Mouse (Mus musculus) right cerebral cortex, postnatal 25 days (tissue): ENCODE measurements around the gene Sash1.

Source experiments
- DNase-seq: peaks from one replicate; pipeline ENCODE4 v3.0.0; 2022

The Sash1 gene

GRCm38 (mm10) chr10:8847974-8848373, 37.9 kb downstream of the Sash1 start:
- no peak for DNase-seq

GRCm38 (mm10) chr10:8846258-8846657, 39.6 kb downstream of the Sash1 start:
- DNase-seq = no peak

- DNase-seq = no peak
Observed at GRCm38 (mm10) chr10:8845230-8845770, 40.6 kb downstream of the Sash1 start.

GRCm38 (mm10) chr10:8839956-8840355, 45.9 kb downstream of the Sash1 start:
- no peak for DNase-seq

DNA sequence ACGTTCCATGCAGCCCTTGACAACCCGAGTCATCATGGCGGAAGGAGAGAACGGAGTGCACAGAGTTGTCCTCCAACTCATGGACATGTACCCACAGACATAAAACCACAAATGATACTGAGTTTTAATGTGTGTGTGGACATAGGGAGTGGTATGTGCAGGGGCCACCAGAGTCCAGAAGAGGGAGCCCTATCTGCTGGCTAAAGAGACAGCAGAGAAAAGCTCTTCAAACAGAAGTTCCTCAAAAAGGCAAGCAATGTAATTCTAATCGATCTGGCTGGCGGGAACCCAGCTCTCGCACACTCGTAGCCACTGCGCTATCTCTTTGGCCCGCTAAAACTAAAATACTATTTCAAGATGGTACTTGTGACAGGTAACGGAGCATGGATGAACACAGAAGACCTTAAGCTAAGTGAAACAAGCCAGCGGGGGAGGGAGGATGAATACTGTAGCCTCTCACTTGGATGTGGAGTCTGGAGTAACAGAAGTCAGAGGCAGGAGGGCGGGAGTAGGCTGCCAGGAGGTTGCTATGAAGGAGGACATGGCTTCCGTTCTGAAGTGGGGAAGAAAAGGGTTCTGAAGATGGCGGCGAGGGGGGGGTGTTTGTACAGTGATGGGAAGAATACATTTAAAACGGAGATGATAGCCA, 51.9 kb downstream of the Sash1 start:
- peak; percentile 23 for DNase-seq

DNA sequence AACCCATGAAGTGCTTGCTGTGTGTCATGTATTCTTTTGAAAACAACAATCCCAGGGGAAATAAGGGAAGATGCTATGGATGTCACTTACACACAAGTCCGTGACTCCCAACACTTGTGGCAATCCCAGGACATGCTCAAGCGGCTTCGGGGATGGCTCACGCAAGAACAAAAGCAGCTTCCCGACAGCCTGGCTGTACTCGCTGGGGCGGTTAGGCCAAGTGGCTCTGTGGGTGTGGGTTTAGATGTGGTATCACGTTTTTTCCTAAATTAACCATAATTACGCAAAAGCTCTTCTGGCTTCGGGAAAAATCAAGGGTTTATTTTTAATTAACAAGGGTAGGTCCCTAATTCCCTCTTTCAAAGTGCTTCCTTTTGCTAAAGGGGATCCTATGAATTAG, 59.6 kb downstream of the Sash1 start:
- no peak for DNase-seq

DNA sequence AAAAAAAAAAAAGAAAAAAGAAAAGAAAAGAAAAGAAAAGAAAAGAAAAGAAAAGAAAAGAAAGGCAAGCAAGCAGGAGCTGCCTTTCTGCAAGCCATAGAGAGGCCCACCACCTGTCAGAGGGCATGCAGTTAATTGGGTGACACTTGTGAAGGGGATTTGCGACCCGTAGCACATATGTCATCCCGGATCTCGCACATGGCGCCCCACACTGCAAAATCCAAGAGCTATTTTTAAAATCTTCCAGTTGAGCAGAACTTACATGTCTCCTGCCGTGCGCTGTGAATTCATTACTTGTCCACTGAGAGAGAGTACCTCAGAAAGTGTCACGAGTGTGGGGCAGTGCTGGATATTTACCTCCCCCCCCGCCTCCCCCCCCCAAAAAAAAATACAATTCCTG, 60.0 kb downstream of the Sash1 start:
- DNase-seq = no peak

- DNase-seq = no peak
Observed at GRCm38 (mm10) chr10:8818066-8818465, 67.8 kb downstream of the Sash1 start.

- DNase-seq = no peak
Observed at GRCm38 (mm10) chr10:8813984-8814578, 71.8 kb downstream of the Sash1 start.

GRCm38 (mm10) chr10:8813259-8813658, 72.6 kb downstream of the Sash1 start:
- DNase-seq = no peak

GRCm38 (mm10) chr10:8812807-8813206, 73.1 kb downstream of the Sash1 start:
- no peak for DNase-seq

- no peak for DNase-seq
Observed at GRCm38 (mm10) chr10:8811261-8812039, 74.4 kb downstream of the Sash1 start.

GRCm38 (mm10) chr10:8810496-8810895, 75.4 kb downstream of the Sash1 start:
- DNase-seq = no peak

- no peak for DNase-seq
Observed at GRCm38 (mm10) chr10:8808383-8808782, 77.5 kb downstream of the Sash1 start.

GRCm38 (mm10) chr10:8807581-8807980, 78.3 kb downstream of the Sash1 start:
- DNase-seq = no peak

DNA sequence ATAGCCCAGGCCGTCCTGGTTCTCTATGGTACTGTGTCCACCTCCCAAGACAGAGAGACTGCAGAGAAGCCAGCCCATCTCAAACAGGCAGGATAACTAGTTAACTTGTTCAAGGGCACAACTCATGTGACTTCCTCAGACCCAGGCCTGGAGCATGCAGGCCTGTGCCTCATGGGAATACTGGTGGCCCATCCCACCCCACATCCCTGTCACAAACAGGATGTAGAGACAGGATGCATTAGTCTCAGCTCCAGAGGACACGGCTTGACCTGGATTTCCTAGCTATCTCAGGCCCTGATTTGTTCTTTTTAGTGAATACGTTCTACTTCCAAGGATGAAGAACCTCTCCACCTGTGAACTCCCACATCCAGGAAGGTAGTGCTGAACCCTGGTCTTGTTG, 80.5 kb downstream of the Sash1 start:
- DNase-seq = no peak

DNA sequence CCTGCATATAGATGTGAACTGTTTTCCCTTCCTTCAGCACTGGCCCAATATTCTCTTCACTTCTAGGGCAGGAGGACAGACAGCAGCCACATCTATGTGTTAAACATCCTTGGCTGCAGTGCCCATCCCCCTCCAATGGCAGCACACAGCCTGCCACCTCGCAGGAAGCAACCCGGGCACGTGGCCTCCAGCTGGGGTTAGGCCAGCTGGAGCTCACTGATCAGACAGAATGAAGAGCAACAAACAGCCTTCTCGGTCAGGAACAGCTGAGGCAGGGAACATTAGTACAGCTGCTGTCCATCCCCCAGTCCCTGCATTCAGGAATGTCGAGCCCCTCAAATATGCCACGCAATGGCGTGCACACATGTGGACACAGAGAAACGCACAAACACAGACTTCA, 81.6 kb downstream of the Sash1 start:
- no peak for DNase-seq

GRCm38 (mm10) chr10:8801719-8802347, 84.0 kb downstream of the Sash1 start:
- no peak for DNase-seq

DNA sequence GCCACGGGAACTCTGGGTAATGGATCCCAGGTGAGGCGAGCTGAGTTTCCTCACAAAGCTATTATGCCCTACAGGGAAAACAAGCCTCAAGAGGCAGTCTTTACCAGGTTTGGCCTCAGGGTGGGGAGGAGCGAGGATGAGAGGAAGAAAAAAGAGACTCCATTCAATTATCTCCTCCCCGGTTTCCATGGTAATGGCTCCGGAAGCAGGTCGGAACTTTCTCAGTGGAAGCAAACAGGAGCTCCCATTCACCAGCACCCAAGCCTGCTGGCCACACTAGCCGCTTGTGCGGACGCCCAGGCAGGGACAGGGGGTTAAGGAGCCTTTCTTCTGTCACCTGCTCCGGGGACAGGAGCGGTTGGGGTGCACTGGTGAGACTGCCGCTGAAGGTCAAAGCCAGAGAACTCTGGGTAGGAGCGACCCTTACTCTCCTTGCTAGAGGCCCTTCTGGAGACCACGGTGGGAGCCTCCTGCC, 84.7 kb downstream of the Sash1 start:
- DNase-seq = peak; percentile 64

DNA sequence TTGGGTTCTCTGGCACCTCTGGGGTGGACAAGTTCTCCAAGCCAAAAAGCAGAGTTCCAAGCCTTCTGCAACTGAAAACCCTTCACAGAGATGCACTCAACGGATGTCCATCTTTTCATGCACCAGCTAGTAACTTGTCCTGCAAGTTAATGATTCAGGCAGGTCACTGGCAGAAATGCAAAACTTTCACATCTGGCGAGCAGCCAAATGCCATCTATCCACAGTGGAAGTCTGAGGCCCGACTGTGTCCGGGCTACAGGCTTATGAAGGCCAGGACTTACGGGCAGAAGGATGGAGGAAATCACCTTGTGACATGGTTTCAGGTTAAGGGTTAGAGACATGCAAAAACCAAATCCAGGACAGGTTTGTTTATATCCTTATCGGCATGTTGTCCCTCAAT, 88.0 kb downstream of the Sash1 start:
- DNase-seq = no peak

DNA sequence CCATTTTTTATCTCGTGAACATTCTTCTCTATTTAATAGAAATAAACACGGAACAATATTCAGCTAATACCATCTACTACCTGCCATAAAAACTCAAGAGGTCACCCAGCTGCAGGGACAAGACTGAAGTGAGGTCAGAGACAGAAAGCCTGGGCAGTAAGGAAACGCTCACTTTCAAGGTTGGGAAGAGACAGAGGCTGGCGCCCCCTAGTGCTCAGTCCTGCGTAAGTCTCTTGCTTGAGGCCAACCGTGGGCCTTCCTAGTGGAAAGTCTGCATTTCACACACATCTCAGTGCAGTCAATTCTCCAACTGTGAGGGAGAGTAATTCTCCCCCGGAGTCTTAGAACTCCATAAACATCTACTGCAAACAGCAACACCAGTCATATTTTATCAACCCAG, 90.5 kb downstream of the Sash1 start:
- DNase-seq = peak; percentile 47

- peak; percentile 59 for DNase-seq
Observed at GRCm38 (mm10) chr10:8792412-8792811, 93.5 kb downstream of the Sash1 start.

DNA sequence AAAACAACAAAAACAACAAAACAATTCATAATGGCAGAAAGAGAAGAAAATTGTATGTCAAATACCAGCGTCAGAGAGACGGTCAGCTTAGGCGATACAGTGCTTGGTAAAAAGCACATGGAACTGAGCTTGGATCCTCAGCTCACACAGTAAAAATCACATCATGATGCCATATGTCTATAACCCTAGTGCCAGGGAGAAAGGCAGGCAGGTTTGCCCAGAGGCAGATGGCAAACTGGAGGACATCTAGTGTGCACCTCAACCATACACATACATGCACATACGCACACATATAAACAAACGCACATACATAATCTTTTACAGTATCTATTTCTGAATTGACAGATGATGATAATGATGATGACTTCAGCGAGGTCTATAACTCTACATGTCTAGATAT, 96.8 kb downstream of the Sash1 start:
- no peak for DNase-seq
